Mouse (Mus musculus) testis, adult 2 months (tissue): ENCODE data around the gene Phlda2.

Experiments
- CTCF ChIP-seq: fragments of 200-500 bp; IDR thresholded peaks from 2 replicates; pipeline ENCODE4 v1.5.1; 2012; ENCODE audit warnings: low read depth, mild to moderate bottlenecking, inconsistent platforms, low read length, moderate library complexity; ENCODE audit not compliant: control insufficient read depth, insufficient read depth, insufficient replicate concordance
- POLR2A ChIP-seq: fragments of 200-500 bp; IDR thresholded peaks from 2 replicates; pipeline ENCODE4 v1.6.1; 2012; ENCODE audit warnings: low read depth, mild to moderate bottlenecking, inconsistent platforms, low read length, moderate library complexity; ENCODE audit not compliant: control insufficient read depth

DNA sequence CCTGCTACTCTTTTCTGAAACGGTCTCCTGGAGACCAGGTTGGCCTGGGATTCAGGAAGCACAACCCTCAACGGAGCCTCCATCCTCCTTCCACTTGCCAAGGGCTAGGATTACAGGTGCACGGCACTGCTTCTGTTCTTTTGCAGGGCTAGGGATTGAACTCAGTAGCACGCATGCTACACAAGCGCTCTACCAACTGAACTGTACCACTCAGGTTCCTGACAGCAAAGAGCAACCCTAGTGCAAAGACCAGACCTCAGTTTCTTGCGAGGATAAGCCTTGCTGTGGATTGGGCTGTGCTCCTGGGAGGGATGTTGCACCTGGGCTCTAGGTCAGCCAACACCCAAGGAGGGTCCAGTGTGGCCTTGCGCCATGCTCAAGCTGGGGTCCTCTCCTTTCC lies 3.3 kb upstream of the Phlda2 start:
- TF ChIP-seq POLR2A (no peak), CTCF (no peak)
